Mouse (Mus musculus): Measurements from ENCODE around the gene Plxdc2.

Plxdc2 gene

GRCm38 (mm10) chr2:16356106-16356818 lies at the start of gene Plxdc2:
Gene Plxdc2, plus strand, starts transcription at chr2:16356304.
- in situ Hi-C loops (cut with MboI, MseI) = loop anchor here (25.0 kb wide), 1 partner anchor 1031 kb away; no protein-coding TSS in a partner anchor

GRCm38 (mm10) chr2:16310387-16310786 lies 45.7 kb upstream of the Plxdc2 start:
- in situ Hi-C loops (cut with MboI, MseI) = no loop called here

- in situ Hi-C loops (cut with MboI, MseI) = no loop called here
These were observed 43.6 kb upstream of the Plxdc2 start for GRCm38 (mm10) chr2:16312400-16313070.

GRCm38 (mm10) chr2:16335194-16335781 lies 20.8 kb upstream of the Plxdc2 start:
- in situ Hi-C loops (cut with MboI, MseI) = no loop called here

GRCm38 (mm10) chr2:16344564-16344963 lies 11.5 kb upstream of the Plxdc2 start:
- in situ Hi-C loops (cut with MboI, MseI) = no loop called here

- in situ Hi-C loops (cut with MboI, MseI) = loop anchor here (25.0 kb wide), 1 partner anchor 1036 kb away; no protein-coding TSS in a partner anchor
These were observed 5.0 kb upstream of the Plxdc2 start for GRCm38 (mm10) chr2:16351106-16351505.

- in situ Hi-C loops (cut with MboI, MseI) = loop anchor here (25.0 kb wide), 1 partner anchor 1032 kb away; no protein-coding TSS in a partner anchor
These were observed 446 bp upstream of the Plxdc2 start for GRCm38 (mm10) chr2:16355611-16356105.

GRCm38 (mm10) chr2:16356921-16357837 lies 1.1 kb downstream of the Plxdc2 start:
- in situ Hi-C loops (cut with MboI, MseI) = loop anchor here (25.0 kb wide), 1 partner anchor 1030 kb away; no protein-coding TSS in a partner anchor

GRCm38 (mm10) chr2:16357946-16358345 lies 1.8 kb downstream of the Plxdc2 start:
- in situ Hi-C loops (cut with MboI, MseI) = loop anchor here (25.0 kb wide), 1 partner anchor 1029 kb away; no protein-coding TSS in a partner anchor

- in situ Hi-C loops (cut with MboI, MseI) = loop anchor here (25.0 kb wide), 1 partner anchor 1028 kb away; no protein-coding TSS in a partner anchor
These were observed 3.3 kb downstream of the Plxdc2 start for GRCm38 (mm10) chr2:16359341-16359928.

GRCm38 (mm10) chr2:16364749-16365148 lies 8.6 kb downstream of the Plxdc2 start:
- in situ Hi-C loops (cut with MboI, MseI) = loop anchor here (25.0 kb wide), 1 partner anchor 1023 kb away; no protein-coding TSS in a partner anchor

- in situ Hi-C loops (cut with MboI, MseI) = loop anchor here (25.0 kb wide), 1 partner anchor 1021 kb away; no protein-coding TSS in a partner anchor
These were observed 9.8 kb downstream of the Plxdc2 start for GRCm38 (mm10) chr2:16365830-16366401.

GRCm38 (mm10) chr2:16370419-16370818 lies 14.3 kb downstream of the Plxdc2 start:
- in situ Hi-C loops (cut with MboI, MseI) = loop anchor here (25.0 kb wide), 1 partner anchor 1017 kb away; no protein-coding TSS in a partner anchor

- in situ Hi-C loops (cut with MboI, MseI) = loop anchor here (25.0 kb wide), 1 partner anchor 1013 kb away; no protein-coding TSS in a partner anchor
These were observed 18.2 kb downstream of the Plxdc2 start for GRCm38 (mm10) chr2:16374288-16374687.

GRCm38 (mm10) chr2:16386206-16386605 lies 30.1 kb downstream of the Plxdc2 start:
- in situ Hi-C loops (cut with MboI, MseI) = no loop called here

GRCm38 (mm10) chr2:16386692-16387091 lies 30.6 kb downstream of the Plxdc2 start:
- in situ Hi-C loops (cut with MboI, MseI) = no loop called here

- in situ Hi-C loops (cut with MboI, MseI) = no loop called here
These were observed 31.7 kb downstream of the Plxdc2 start for GRCm38 (mm10) chr2:16387787-16388186.

- in situ Hi-C loops (cut with MboI, MseI) = no loop called here
These were observed 41.4 kb downstream of the Plxdc2 start for GRCm38 (mm10) chr2:16397501-16397900.

GRCm38 (mm10) chr2:16398006-16398405 lies 41.9 kb downstream of the Plxdc2 start:
- in situ Hi-C loops (cut with MboI, MseI) = no loop called here

- in situ Hi-C loops (cut with MboI, MseI) = no loop called here
These were observed 42.8 kb downstream of the Plxdc2 start for GRCm38 (mm10) chr2:16398896-16399295.

Data from T-helper 1 cell (primary cell).